Mouse (Mus musculus) natural killer cell, adult 2 months (primary cell): ENCODE measurements at regions not wholly inside any gene's neighbourhood (a gene's known extent, or its start where the extent isn't known, plus 50 kb on each side); places are given as distances from the start of the nearest gene placed in this dataset.
A peak's percentile ranks its signal among the peaks of the same experiment; 100 is the strongest.

Experiments used
- DNase-seq, 2 experiments: peaks; one replicate each; pipeline ENCODE4 v3.0.0; 2022; ENCODE audit warnings: low spot score in 2 of 2

- no peak for DNase-seq
Measured at GRCm38 (mm10) chr8:116452806-116453205, 52.0 kb upstream of the Dynlrb2 start.

- no peak for DNase-seq
Measured at GRCm38 (mm10) chr8:116451397-116451796, 53.4 kb upstream of the Dynlrb2 start.

- DNase-seq = no peak
Measured at GRCm38 (mm10) chr8:116447452-116447851, 57.3 kb upstream of the Dynlrb2 start.

GRCm38 (mm10) chr8:116442827-116443226 is 61.9 kb upstream of the Dynlrb2 start:
- no peak for DNase-seq

- DNase-seq = peak in 1 of 2 experiments; percentile 34
Measured at GRCm38 (mm10) chr8:116438895-116439294, 65.9 kb upstream of the Dynlrb2 start.

- DNase-seq = no peak
Measured at GRCm38 (mm10) chr8:116435268-116435980, 69.3 kb upstream of the Dynlrb2 start.

- no peak for DNase-seq
Measured at GRCm38 (mm10) chr8:116430051-116430450, 74.7 kb upstream of the Dynlrb2 start.

GRCm38 (mm10) chr8:116429649-116430048 is 75.1 kb upstream of the Dynlrb2 start:
- no peak for DNase-seq

GRCm38 (mm10) chr8:116422826-116423225 is 81.9 kb upstream of the Dynlrb2 start:
- DNase-seq = no peak

- no peak for DNase-seq
Measured at GRCm38 (mm10) chr8:116412703-116413102, 92.1 kb upstream of the Dynlrb2 start.

- no peak for DNase-seq
Measured at GRCm38 (mm10) chr8:116410041-116410440, 94.7 kb upstream of the Dynlrb2 start.

GRCm38 (mm10) chr8:116409011-116409410 is 95.8 kb upstream of the Dynlrb2 start:
- DNase-seq = no peak

GRCm38 (mm10) chr8:116404571-116404970 is 100.2 kb upstream of the Dynlrb2 start:
- DNase-seq = no peak

GRCm38 (mm10) chr8:116403366-116403765 is 101.4 kb upstream of the Dynlrb2 start:
- DNase-seq = no peak

GRCm38 (mm10) chr8:116399452-116399851 is 105.3 kb upstream of the Dynlrb2 start:
- no peak for DNase-seq

- DNase-seq = no peak
Measured at GRCm38 (mm10) chr8:116398565-116399205, 106.1 kb upstream of the Dynlrb2 start.

GRCm38 (mm10) chr8:116385193-116385955 is 119.4 kb upstream of the Dynlrb2 start:
- no peak for DNase-seq

GRCm38 (mm10) chr8:116384418-116385089 is 120.2 kb upstream of the Dynlrb2 start:
- DNase-seq = no peak

- no peak for DNase-seq
Measured at GRCm38 (mm10) chr8:116383495-116384417, 121.0 kb upstream of the Dynlrb2 start.

GRCm38 (mm10) chr8:116383036-116383435 is 121.7 kb upstream of the Dynlrb2 start:
- no peak for DNase-seq

- no peak for DNase-seq
Measured at GRCm38 (mm10) chr8:116380601-116381000, 124.2 kb upstream of the Dynlrb2 start.
